Mouse (Mus musculus) heart, embryonic 12.5 days (tissue): Measurements from ENCODE around the gene Epyc. TPM values are rescaled to one million over a fixed set of nuclear protein-coding genes. Genes with fewer than 3 reads are reported as not detected.
"Not testable (repeated sequence)": the region's sequence is repeated elsewhere in the genome, so short reads cannot be mapped to it uniquely, and the experiment has no call there.

Source experiments
- ATAC-seq: fragments of 200-750 bp; cut with Nextera tagmentation; 2 replicates; pipeline ENCODE4 v1.8.0; 2017; ENCODE audit warnings: moderate TSS enrichment, moderate library complexity; ENCODE audit not compliant: insufficient number of reproducible peaks, low FRiP score
- H3K27ac ChIP-seq: fragments of 300-500 bp; sonication (generic); 2 replicates; pipeline ENCODE4 v1.5.1; 2016; ENCODE audit warnings: mild to moderate bottlenecking, moderate library complexity; ENCODE audit not compliant: poor library complexity, severe bottlenecking
- H3K27me3 ChIP-seq: fragments of 300-500 bp; sonication (generic); replicated peaks from 2 replicates; pipeline ENCODE4 v1.6.1; 2016; ENCODE audit warnings: mild to moderate bottlenecking, moderate library complexity
- H3K36me3 ChIP-seq: fragments of 300-500 bp; sonication (generic); 2 replicates; pipeline ENCODE4 v1.6.1; 2016; ENCODE audit warnings: mild to moderate bottlenecking, moderate library complexity
- H3K4me1 ChIP-seq: fragments of 300-500 bp; sonication (generic); replicated peaks from 2 replicates; pipeline ENCODE4 v1.6.1; 2016; ENCODE audit warnings: mild to moderate bottlenecking
- H3K4me2 ChIP-seq: fragments of 300-500 bp; sonication (generic); 2 replicates; pipeline ENCODE4 v1.6.1; 2016; ENCODE audit warnings: mild to moderate bottlenecking, moderate library complexity
- H3K4me3 ChIP-seq: fragments of 300-500 bp; sonication (generic); 2 replicates; pipeline ENCODE4 v1.5.1; 2016; ENCODE audit warnings: mild to moderate bottlenecking
- H3K9ac ChIP-seq: fragments of 300-500 bp; sonication (generic); 2 replicates; pipeline ENCODE4 v1.6.1; 2016; ENCODE audit warnings: mild to moderate bottlenecking, moderate library complexity
- H3K9me3 ChIP-seq: fragments of 300-500 bp; sonication (generic); replicated peaks from 2 replicates; pipeline ENCODE4 v1.6.1; 2016; ENCODE audit warnings: mild to moderate bottlenecking, moderate library complexity
- WGBS: fragments of 180-500 bp; shearing (Covaris S2); methylation state at CpG from one replicate; pipeline ENCODE4 v1.1.7; 2016; 5-methylcytosine and 5-hydroxymethylcytosine counted together
- polyA plus RNA-seq: library from polyadenylated mRNA; unstranded; fragments of >200 nt; fragmentation: Nextera tagmentation; extraction: Ambion mirVana; gene quantifications from 2 replicates; pipeline ENCODE4 v1.2.1, GENCODE M21; 2016

Epyc gene
- polyA plus RNA-seq, 1 experiment from 2014 or later = 0.79 TPM

DNA sequence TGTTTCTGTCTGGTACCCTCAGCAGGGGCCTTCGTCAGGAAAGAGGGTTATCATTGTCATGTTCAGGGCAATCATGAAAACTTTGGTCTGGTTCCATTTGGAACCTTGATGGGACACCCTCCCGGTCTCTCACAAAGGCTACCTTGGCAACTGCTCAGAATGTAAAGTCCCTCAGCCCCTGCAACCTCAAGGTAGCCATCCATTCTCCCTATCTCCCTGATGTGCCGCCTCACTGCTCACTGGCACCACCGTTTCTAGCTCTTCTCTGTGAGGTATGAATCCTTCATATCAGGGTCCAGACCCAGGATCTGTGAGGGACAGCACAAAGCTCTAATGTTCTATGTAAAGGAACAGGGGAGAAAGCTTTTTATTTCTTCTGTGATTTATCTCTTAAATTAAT lies 70.7 kb downstream of the Epyc start:
- WGBS = 52% methylated on average over 4 of the region's 4 CpGs
- no peak overlapping the region for H3K9ac ChIP-seq
- ATAC-seq = no peak

DNA sequence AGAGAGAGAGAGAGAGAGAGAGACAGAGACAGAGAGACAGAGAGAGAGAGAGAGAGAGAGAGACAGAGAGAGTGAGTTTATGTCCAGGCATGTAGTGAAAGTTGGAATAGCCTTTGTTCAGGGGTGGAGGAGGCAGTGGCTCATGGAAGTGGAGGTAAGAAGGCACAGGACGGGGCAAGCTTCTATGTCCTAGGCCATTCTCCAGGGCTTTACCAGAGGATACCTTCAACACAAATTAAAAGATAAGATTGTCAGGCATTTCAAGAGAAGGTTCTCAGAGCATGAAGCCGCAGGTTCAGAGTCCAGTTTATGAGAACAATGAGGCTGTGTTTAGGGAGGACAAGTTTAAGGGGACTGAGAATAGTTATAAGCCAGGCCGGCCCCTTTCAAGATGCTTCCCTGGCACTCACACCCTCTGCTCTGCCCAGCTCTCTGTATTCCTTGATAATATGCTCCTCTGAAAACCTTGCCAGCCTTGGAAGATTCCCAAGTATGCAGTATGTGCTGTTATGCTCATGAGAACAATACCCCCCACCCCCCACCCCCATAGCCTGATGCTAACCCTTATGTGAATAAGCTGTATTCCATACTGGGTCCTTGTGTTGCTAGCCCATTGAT lies 71.5 kb downstream of the Epyc start:
- peaks cover 13% of the 10 kb centered on the region; the same call in 1 of the 2 replicates for H3K4me1 ChIP-seq
- H3K9me3 ChIP-seq = no peaks in the 10 kb centered on the region
- H3K4me3 ChIP-seq = no peak overlapping the region
- no peak overlapping the region for H3K9ac ChIP-seq
- H3K4me2 ChIP-seq = no peak overlapping the region
- no peak overlapping the region for H3K27ac ChIP-seq
- no peaks in the 10 kb centered on the region for H3K36me3 ChIP-seq
- 62% methylated on average over 3 of the region's 3 CpGs for WGBS
- ATAC-seq = no peak
- H3K27me3 ChIP-seq = no peaks in the 10 kb centered on the region

More for the DNA sequence above, 70.7 kb downstream of the Epyc start:
- Histone ChIP-seq H3K4me3 (no peak overlapping the region), H3K36me3 (no peaks in the 10 kb centered on the region), H3K27ac (no peak overlapping the region), H3K27me3 (no peaks in the 10 kb centered on the region), H3K4me2 (peak overlapping the region; percentile 9; the same call in 1 of the 2 replicates), H3K4me1 (peaks cover 13% of the 10 kb centered on the region; the same call in 1 of the 2 replicates), H3K9me3 (no peaks in the 10 kb centered on the region)

DNA sequence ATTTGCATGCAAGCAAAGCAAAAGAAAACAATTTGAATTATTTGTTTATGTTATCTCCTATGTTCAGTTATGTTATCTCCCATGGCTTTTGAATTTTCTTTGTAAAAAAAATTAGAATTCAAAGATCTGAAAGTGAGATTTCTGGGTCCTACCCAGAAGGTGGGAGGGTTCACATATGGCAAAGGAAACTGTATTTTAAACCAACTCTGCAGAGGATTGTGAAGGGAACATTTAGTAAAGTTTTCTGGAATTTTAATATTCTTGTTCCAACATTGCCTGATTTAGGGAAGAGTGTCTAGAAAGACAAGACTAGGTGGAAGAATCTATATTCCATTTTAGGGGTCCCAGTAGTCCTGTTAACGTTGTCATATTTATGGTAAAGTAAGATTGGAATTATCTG lies 73.4 kb downstream of the Epyc start:
- no peaks in the 10 kb centered on the region for H3K36me3 ChIP-seq
- H3K4me3 ChIP-seq = no peak overlapping the region
- no peaks in the 10 kb centered on the region for H3K27me3 ChIP-seq
- no peak overlapping the region for H3K9ac ChIP-seq
- peaks cover 13% of the 10 kb centered on the region; the same call in 1 of the 2 replicates for H3K4me1 ChIP-seq
- no peak for ATAC-seq
- H3K4me2 ChIP-seq = no peak overlapping the region
- no peaks in the 10 kb centered on the region for H3K9me3 ChIP-seq
- no peak overlapping the region for H3K27ac ChIP-seq
- 65% methylated on average over 1 of the region's 1 CpGs for WGBS

DNA sequence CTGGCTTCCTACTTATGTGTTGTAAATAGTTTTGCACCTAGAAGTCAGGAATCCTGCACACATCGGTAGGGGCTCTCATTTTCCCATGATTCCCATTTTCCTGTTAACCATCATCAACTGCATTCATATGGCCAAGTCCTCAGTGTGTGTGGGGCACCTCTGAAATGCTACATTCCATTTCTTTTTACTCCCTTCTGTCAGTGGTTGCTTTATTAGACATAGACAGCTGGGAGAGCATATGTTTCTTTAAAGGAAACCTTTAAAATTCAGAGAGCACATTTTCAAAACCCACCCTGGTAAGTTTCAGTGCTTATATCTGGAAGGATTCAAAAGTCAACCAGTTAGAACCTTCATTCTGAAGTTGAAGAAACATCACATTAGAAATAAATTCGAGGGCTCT lies 74.2 kb downstream of the Epyc start:
- Histone ChIP-seq H3K36me3 (no peaks in the 10 kb centered on the region), H3K27me3 (no peaks in the 10 kb centered on the region), H3K9ac (no peak overlapping the region), H3K9me3 (no peaks in the 10 kb centered on the region), H3K4me2 (no peak overlapping the region), H3K27ac (no peak overlapping the region), H3K4me3 (no peak overlapping the region), H3K4me1 (peaks cover 13% of the 10 kb centered on the region; the same call in 1 of the 2 replicates)
- ATAC-seq = no peak
- 62% methylated on average over 2 of the region's 2 CpGs for whole genome bisulfite sequencing

DNA sequence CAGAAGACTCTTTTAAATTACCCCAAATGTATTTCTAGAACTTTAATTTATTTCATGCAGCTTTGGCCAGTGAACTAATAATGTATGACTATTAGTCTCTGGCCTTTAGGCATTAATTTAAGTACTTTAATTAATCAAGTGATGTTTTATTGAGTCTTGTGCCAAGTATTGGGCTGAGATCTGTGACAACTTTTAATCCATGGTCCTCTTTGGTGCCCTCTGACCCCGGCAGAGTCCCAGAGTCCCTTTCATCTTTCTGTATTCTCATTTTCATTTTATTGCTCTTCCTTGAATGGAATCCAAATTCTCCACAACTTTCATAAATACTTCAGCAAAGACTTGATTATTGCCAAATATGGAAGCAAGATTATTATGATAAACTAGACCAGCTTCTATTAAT lies 76.8 kb downstream of the Epyc start:
- no peak overlapping the region for H3K9ac ChIP-seq

DNA sequence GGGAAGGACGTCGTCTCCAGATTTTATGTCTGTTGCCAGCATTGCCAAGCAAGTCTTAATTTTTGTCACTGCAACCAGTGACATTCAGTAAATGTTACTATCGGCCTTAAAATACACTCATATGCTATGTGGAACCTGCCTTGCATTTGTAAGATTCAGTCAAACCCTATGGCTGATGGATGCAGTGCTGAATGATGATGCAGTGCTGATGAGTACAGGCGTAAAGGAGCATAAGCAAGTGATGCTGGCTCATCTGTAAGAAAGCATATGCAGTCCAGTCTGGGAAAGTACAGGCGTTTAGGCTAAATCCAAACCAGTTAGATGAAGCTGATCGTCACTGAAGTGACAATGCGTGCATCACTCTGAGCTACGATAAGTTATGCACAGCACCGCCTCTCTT lies 78.8 kb downstream of the Epyc start:
- no peak overlapping the region for H3K4me3 ChIP-seq
- no peaks in the 10 kb centered on the region for H3K9me3 ChIP-seq
- no peaks in the 10 kb centered on the region for H3K27me3 ChIP-seq
- H3K36me3 ChIP-seq = no peaks in the 10 kb centered on the region
- 90% methylated on average over 9 of the region's 9 CpGs for WGBS
- no peak overlapping the region for H3K27ac ChIP-seq
- H3K4me2 ChIP-seq = no peak overlapping the region
- no peak overlapping the region for H3K9ac ChIP-seq
- ATAC-seq = no peak
- H3K4me1 ChIP-seq = 0 out of 2 replicates have a peak, but pooled peaks cover 4% of the 10 kb centered on the region

More for the DNA sequence above, 76.8 kb downstream of the Epyc start:
- 89% methylated on average over 1 of the region's 1 CpGs for WGBS
- no peaks in the 10 kb centered on the region for H3K9me3 ChIP-seq
- H3K27me3 ChIP-seq = no peaks in the 10 kb centered on the region
- no peak overlapping the region for H3K4me2 ChIP-seq
- H3K27ac ChIP-seq = no peak overlapping the region
- no peak for ATAC-seq
- H3K36me3 ChIP-seq = no peaks in the 10 kb centered on the region
- H3K4me1 ChIP-seq = 0 out of 2 replicates have a peak, but pooled peaks cover 4% of the 10 kb centered on the region
- H3K4me3 ChIP-seq = no peak overlapping the region

DNA sequence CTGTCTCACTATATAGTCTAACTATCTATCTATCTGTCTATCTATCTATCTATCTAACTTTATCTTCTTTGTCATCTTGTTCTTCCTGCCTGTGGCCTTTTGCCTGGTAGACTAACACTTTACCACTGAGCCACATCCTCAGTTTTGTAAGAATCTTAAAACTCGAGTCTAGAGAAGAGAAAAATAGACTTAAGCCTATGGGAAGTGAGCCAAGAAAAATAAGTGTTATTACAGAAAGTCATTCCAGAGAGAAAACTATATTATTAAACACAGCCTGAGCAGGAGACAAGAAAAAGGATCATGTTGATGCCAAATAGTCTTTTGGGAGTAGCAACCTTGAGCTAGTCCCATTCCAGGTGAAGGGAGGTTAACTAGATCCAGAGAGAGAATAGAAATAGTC lies 82.1 kb downstream of the Epyc start:
- no peak overlapping the region for H3K27ac ChIP-seq
- H3K4me2 ChIP-seq = no peak overlapping the region
- no peaks in the 10 kb centered on the region for H3K27me3 ChIP-seq
- no peak for ATAC-seq
- 29% methylated on average over 1 of the region's 1 CpGs for WGBS
- H3K36me3 ChIP-seq = no peaks in the 10 kb centered on the region
- no peak overlapping the region for H3K9ac ChIP-seq
- H3K4me1 ChIP-seq = no peaks in the 10 kb centered on the region
- no peak overlapping the region for H3K4me3 ChIP-seq
- no peaks in the 10 kb centered on the region for H3K9me3 ChIP-seq

DNA sequence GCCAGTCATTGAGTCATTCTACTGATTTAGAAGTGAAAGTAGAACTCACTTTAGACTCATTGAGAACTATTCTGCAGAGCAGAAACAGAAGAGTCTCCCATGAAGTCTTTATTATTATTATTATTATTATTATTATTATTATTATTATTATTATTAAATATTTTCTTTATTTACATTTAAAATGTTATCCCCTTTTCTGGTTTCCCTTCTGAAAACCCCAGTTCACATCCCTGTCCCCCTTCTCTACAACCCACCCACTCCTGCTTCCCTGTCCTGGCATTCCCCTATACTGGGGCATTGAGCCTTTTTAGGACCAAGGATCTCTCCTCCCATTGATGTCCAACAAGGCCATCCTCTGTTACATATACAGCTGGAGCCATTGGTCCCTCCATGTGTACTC lies 82.8 kb downstream of the Epyc start, which contains the start of gene C030005K15Rik:
C030005K15Rik (minus strand) TSS at position 101 of the 400 bp plus-strand sequence.
- not testable (repeated sequence) for H3K36me3 ChIP-seq, H3K4me3 ChIP-seq, ATAC-seq, H3K27me3 ChIP-seq, H3K9ac ChIP-seq, H3K9me3 ChIP-seq, H3K4me2 ChIP-seq, H3K4me1 ChIP-seq, H3K27ac ChIP-seq

Other genes with a start within 250 kb of the Epyc start
- 86.8 and 96.1 TPM in 2 replicates for gene Dcn, start 164.5 kb upstream of the Epyc start, polyA plus RNA-seq
- gene Lum, start 78.9 kb upstream of the Epyc start, polyA plus RNA-seq = 87.6 and 99.5 TPM in 2 replicates
- 0.17 TPM in 1 of 2 replicates, not detected in the other for gene Kera, start 37.2 kb upstream of the Epyc start, polyA plus RNA-seq
- not detected in 2 replicates for gene Ccer1, start 49.0 kb downstream of the Epyc start, polyA plus RNA-seq
- not detected in 2 replicates for gene C030005K15Rik, start 82.7 kb downstream of the Epyc start, polyA plus RNA-seq